Mouse (Mus musculus) embryo, embryonic 11 days (tissue): ENCODE measurements at regions not wholly inside any gene's neighbourhood (a gene's known extent, or its start where the extent isn't known, plus 50 kb on each side); places are given as distances from the start of the nearest gene placed in this dataset.

Source experiments
- DNase-seq: peaks from one replicate; pipeline ENCODE4 v3.0.0-alpha.2; 2015

DNA sequence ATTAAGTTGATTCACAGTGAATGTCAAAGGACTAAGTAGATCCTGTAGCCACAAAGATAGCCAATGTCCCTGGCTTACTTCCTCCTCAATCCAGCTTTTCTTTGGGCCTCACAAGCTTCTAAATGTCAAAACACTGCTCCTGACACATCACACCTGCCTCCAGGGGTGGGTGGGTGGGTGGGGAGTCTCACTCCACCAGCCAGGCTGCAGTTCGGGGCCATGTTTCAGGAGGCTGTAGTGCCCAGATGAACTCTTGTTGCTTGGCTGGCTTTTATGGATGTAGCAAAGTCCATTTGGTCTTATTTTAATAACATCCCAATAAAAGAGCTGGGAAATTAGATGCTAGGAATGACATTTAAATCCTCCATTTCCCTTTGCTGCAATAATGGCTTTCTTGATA, 94.5 kb upstream of the Nt5c1b start:
- no peak for DNase-seq

DNA sequence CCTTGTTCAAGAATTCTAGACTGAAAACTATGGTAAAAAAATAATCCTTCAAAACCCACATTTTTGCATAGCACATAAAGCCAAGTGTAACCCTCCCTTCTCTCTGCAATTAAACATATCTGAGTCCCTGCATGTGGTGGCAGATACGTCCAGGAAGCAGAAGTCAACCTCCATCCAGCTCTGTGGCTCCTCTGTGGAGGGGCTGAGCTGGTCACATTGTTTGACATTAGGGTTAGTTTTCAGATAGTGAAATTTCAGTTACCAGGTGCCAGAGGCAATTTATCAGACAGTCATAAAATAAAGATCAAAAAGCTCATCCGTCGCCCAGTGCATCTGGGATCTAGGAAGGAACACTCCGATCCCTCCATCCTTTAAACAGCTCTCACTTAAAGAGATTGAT, 77.1 kb upstream of the Nt5c1b start:
- peak; percentile 14 for DNase-seq

DNA sequence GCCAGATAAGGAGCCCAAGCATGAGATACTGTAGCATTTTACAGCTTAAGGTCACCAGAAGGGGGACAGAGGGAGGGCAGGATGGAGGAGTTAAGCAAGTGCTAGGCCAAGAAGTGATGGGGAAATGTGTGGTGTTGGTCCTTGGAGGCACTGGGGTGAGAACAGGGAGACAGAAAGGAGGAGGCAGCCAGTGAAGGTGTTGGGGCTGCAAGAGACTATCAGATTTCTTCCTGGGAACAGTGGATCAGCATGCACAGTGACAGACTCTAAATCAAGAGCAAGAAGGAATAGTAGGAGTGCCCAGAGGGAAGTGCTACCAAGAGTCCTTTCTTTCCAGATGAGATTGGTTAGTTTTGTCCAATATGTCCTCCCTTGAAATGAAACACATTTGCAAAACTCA, 63.8 kb upstream of the Nt5c1b start:
- DNase-seq, result no peak
